Mouse (Mus musculus) kidney, adult 2 months (tissue): ENCODE measurements at regions not wholly inside any gene's neighbourhood (a gene's known extent, or its start where the extent isn't known, plus 50 kb on each side); places are given as distances from the start of the nearest gene placed in this dataset.
A peak's percentile ranks its signal among the peaks of the same experiment; 100 is the strongest.

Experiments
- DNase-seq: peaks from one replicate; pipeline ENCODE4 v3.0.0; 2021
- H3K27ac ChIP-seq: fragments of 200-500 bp; 2 replicates; pipeline ENCODE4 v1.5.1; 2012; ENCODE audit warnings: low read depth, low read length, control low read depth, inconsistent platforms; ENCODE audit not compliant: insufficient read depth
- H3K27me3 ChIP-seq: fragments of 200-500 bp; replicated peaks from 2 replicates; pipeline ENCODE4 v1.6.1; 2012; ENCODE audit warnings: mild to moderate bottlenecking, moderate library complexity, low read length, inconsistent platforms; ENCODE audit not compliant: control insufficient read depth, insufficient read depth
- H3K36me3 ChIP-seq: fragments of 200-500 bp; 2 replicates; pipeline ENCODE4 v1.6.1; 2012; ENCODE audit warnings: mild to moderate bottlenecking, moderate library complexity, low read length, inconsistent platforms; ENCODE audit not compliant: control insufficient read depth, insufficient read depth
- H3K4me1 ChIP-seq: fragments of 200-500 bp; 2 replicates; pipeline ENCODE4 v1.6.1; 2011; ENCODE audit warnings: low read length; ENCODE audit not compliant: control insufficient read depth, insufficient read depth
- H3K4me3 ChIP-seq: fragments of 200-500 bp; 2 replicates; pipeline ENCODE4 v1.5.1; 2011; ENCODE audit warnings: mild to moderate bottlenecking, low read depth, low read length, control low read depth; ENCODE audit not compliant: insufficient read depth
- CTCF ChIP-seq: fragments of 200-500 bp; conservative IDR thresholded peaks from 2 replicates; pipeline ENCODE4 v1.5.1; 2011; ENCODE audit warnings: low read depth, mild to moderate bottlenecking, control low read depth, low read length, moderate library complexity, mixed read lengths; ENCODE audit not compliant: insufficient read depth, insufficient read length
- POLR2A ChIP-seq: fragments of 200-500 bp; IDR thresholded peaks from one replicate; pipeline ENCODE4 v1.6.1; 2011; ENCODE audit warnings: low read depth, low read length, control low read depth
- WGBS: fragments of 180-500 bp; shearing (Covaris S2); methylation state at CpG from one replicate; pipeline ENCODE4 v1.1.7; 2018; 5-methylcytosine and 5-hydroxymethylcytosine counted together

GRCm38 (mm10) chr17:75795772-75796171 is 244.0 kb upstream of the Fam98a start:
- no peak overlapping the region for H3K4me3 ChIP-seq
- no peaks in the 10 kb centered on the region for H3K27me3 ChIP-seq
- H3K36me3 ChIP-seq: no peaks in the 10 kb centered on the region
- TF ChIP-seq CTCF (no peak), POLR2A (no peak)
- no peaks in the 10 kb centered on the region for H3K4me1 ChIP-seq
- no peak for DNase-seq
- 59% methylated on average over 3 of the region's 3 CpGs for WGBS
- no peak overlapping the region for H3K27ac ChIP-seq

GRCm38 (mm10) chr17:75779770-75780169 is 228.0 kb upstream of the Fam98a start:
- Histone ChIP-seq H3K36me3 (no peaks in the 10 kb centered on the region), H3K4me3 (no peak overlapping the region), H3K4me1 (no peaks in the 10 kb centered on the region), H3K27me3 (no peaks in the 10 kb centered on the region), H3K27ac (no peak overlapping the region)
- 55% methylated on average over 2 of the region's 2 CpGs for WGBS
- no peak for TF ChIP-seq POLR2A
- TF ChIP-seq CTCF: no peak
- no peak for DNase-seq

DNA sequence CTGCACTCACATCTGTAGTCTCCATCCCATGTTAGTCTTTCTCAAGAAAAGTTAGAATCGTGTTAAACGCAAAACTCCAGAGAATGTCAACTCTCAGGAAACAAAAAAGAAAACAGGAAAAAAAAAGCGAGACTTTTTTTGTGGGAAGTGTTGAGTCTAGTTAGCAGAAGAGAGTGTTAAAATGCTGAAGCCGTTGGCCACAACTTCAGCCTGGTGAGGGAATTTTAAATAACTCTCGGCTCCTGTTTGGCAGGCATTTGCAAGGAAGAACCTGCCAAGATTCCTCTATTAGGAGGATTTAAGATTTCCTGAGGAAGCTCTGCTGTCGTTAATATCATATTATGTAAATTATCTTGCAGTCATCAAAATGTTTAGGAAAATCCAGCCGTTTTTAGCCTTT is 224.9 kb upstream of the Fam98a start:
- 39% methylated on average over 7 of the region's 7 CpGs for WGBS
- Histone ChIP-seq H3K27ac (no peak overlapping the region), H3K4me1 (no peaks in the 10 kb centered on the region), H3K36me3 (no peaks in the 10 kb centered on the region), H3K4me3 (no peak overlapping the region), H3K27me3 (no peaks in the 10 kb centered on the region)
- peak; percentile 19 for DNase-seq
- TF ChIP-seq CTCF (no peak), POLR2A (no peak)

DNA sequence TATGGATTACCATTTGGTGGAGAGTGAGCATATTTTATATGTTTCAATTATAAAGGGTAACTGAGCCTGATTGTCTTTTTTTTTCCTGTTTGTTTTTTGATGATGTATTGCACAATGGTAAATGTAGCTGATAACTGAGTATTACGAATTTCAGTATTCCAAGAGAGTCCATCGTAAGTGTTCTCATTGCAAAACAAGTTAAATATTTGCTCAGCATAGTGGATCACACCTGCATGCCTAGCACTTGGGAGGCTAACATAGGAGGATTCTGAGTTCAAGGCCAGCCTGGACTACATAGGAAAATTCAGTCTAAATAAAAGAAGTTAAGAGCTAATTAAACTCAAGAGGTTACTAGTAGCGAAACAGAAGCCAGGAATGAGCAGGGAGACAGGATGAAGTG is 223.8 kb upstream of the Fam98a start:
- Histone ChIP-seq H3K4me1 (no peaks in the 10 kb centered on the region), H3K27me3 (no peaks in the 10 kb centered on the region), H3K4me3 (no peak overlapping the region), H3K27ac (no peak overlapping the region), H3K36me3 (no peaks in the 10 kb centered on the region)
- DNase-seq: no peak
- 90% methylated on average over 3 of the region's 3 CpGs for WGBS
- TF ChIP-seq POLR2A (no peak), CTCF (no peak)

DNA sequence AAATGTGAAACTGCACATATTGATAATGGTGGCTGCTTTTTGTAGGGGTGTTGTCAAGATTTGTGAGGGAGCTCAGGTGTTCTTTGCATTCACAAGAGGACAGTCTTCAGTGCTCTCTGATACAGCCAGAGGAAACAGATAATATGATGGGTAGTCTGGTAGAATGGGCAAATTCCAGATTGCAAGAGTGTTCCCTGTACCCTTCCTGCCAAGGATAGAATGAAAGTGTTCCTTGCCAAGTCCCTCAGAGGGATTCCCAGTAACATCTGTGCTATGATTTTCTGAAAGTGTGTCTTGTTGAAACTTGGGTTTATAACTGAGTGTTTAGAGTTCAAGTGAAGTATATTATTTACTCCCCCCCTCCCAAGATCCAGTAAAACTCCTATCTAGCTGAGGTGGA is 221.1 kb upstream of the Fam98a start:
- Histone ChIP-seq H3K27me3 (no peaks in the 10 kb centered on the region), H3K36me3 (no peaks in the 10 kb centered on the region), H3K4me1 (no peaks in the 10 kb centered on the region), H3K27ac (no peak overlapping the region), H3K4me3 (no peak overlapping the region)
- no peak for DNase-seq
- TF ChIP-seq CTCF (no peak), POLR2A (no peak)

GRCm38 (mm10) chr17:75768654-75769053 is 216.9 kb upstream of the Fam98a start:
- no peak overlapping the region for H3K27ac ChIP-seq
- no peak overlapping the region for H3K4me3 ChIP-seq
- no peaks in the 10 kb centered on the region for H3K4me1 ChIP-seq
- H3K36me3 ChIP-seq: no peaks in the 10 kb centered on the region
- DNase-seq: no peak
- TF ChIP-seq POLR2A: no peak
- TF ChIP-seq CTCF: no peak
- WGBS: 85% methylated on average over 6 of the region's 6 CpGs
- no peaks in the 10 kb centered on the region for H3K27me3 ChIP-seq

DNA sequence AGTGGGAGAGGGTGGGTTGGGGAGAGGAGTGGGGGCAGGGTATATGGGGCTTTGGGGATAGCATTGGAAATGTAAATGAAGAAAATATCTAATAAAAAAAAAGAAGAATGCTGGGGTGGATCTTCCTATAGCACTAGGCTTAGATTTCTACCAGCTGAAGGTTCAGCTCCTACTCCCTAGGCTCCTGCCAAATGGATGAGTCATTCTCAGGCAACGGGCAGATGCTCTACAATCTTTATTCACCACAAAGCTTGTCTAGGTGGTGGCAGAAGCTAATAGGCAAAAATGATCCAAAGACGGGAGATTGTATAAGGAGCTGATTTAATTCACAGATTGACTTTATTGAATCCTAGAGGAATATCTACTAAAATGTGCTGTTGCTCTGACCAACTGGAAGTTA is 211.6 kb upstream of the Fam98a start:
- no peaks in the 10 kb centered on the region for H3K27me3 ChIP-seq
- WGBS: 86% methylated on average over 2 of the region's 2 CpGs
- DNase-seq: no peak

GRCm38 (mm10) chr17:75756487-75756886 is 204.7 kb upstream of the Fam98a start:
- WGBS: 94% methylated on average over 5 of the region's 5 CpGs
- Histone ChIP-seq H3K36me3 (no peaks in the 10 kb centered on the region), H3K27ac (no peak overlapping the region), H3K4me1 (no peaks in the 10 kb centered on the region), H3K27me3 (no peaks in the 10 kb centered on the region), H3K4me3 (no peak overlapping the region)
- no peak for TF ChIP-seq CTCF
- no peak for TF ChIP-seq POLR2A
- no peak for DNase-seq

More for the DNA sequence above, 211.6 kb upstream of the Fam98a start:
- Histone ChIP-seq H3K36me3 (no peaks in the 10 kb centered on the region), H3K4me3 (no peak overlapping the region), H3K4me1 (no peaks in the 10 kb centered on the region), H3K27ac (no peak overlapping the region)
- TF ChIP-seq CTCF: no peak
- no peak for TF ChIP-seq POLR2A
